Mouse (Mus musculus) G1E (cell line): ENCODE data around the gene BC049715.

Experiments
- CTCF ChIP-seq: IDR thresholded peaks from 2 replicates; pipeline ENCODE4 v1.5.1; 2012; ENCODE audit warnings: low read depth, low read length, inconsistent platforms, mixed read lengths
- GATA1 ChIP-seq: IDR thresholded peaks from 2 replicates; pipeline ENCODE4 v1.6.1; 2012; ENCODE audit warnings: borderline replicate concordance, low read length, inconsistent platforms, mixed read lengths
- GATA2 ChIP-seq: IDR thresholded peaks from 2 replicates; pipeline ENCODE4 v1.6.1; 2012; ENCODE audit warnings: low read depth, low read length, inconsistent platforms, borderline replicate concordance
- POLR2AphosphoS5 ChIP-seq: IDR thresholded peaks from 2 replicates; pipeline ENCODE4 v1.6.1; 2012; ENCODE audit warnings: low read depth, low read length, inconsistent platforms; ENCODE audit not compliant: insufficient replicate concordance
- TAL1 ChIP-seq: conservative IDR thresholded peaks from 2 replicates; pipeline ENCODE4 v1.6.1; 2012; ENCODE audit warnings: low read depth, low read length, inconsistent platforms, mixed read lengths

GRCm38 (mm10) chr6:136875670-136876069 lies 48.2 kb downstream of the BC049715 start, which contains the start of gene Mgp:
- TF ChIP-seq CTCF = no peak
- no peak for TF ChIP-seq GATA1
- TF ChIP-seq TAL1 = no peak
- no peak for TF ChIP-seq POLR2AphosphoS5
- no peak for TF ChIP-seq GATA2
